Mouse (Mus musculus) gastrocnemius, adult 2 months (tissue): ENCODE data around the gene Olfr800. TPM values are rescaled to one million over a fixed set of nuclear protein-coding genes. Genes with fewer than 3 reads are reported as not detected.

Experiments used
- DNase-seq: peaks from one replicate; pipeline ENCODE4 v3.0.0; 2022
- H3K27ac ChIP-seq: fragments of 200-600 bp; 2 replicates; pipeline ENCODE4 v1.8.1; 2022; ENCODE audit warnings: mild to moderate bottlenecking
- H3K4me3 ChIP-seq: fragments of 200-600 bp; 2 replicates; pipeline ENCODE4 v1.8.1; 2022; ENCODE audit warnings: mild to moderate bottlenecking, moderate library complexity
- CTCF ChIP-seq: fragments of 200-600 bp; IDR thresholded peaks from 2 replicates; pipeline ENCODE4 v1.8.1; 2022; ENCODE audit warnings: antibody characterized with exemption, mild to moderate bottlenecking, moderate library complexity
- intact Hi-C: fragments of 180-260 bp; cut with DNase I; formaldehyde crosslinking; loops from one replicate; pipeline ENCODE4 v1.15.1; 2025
- long read RNA-seq, 2 experiments: library from polyadenylated mRNA; stranded (forward); transcript quantifications; one replicate each; pipeline ENCODE4 v2.0.0; 2021
- total RNA-seq, 2 experiments: library from RNA; stranded (reverse); gene quantifications; 2 replicates each; pipeline ENCODE4 v1.2.3; 2021

The Olfr800 gene
- not detected for total RNA-seq
- long read RNA-seq, experiment 1: 0 reads
- long read RNA-seq, experiment 2: 0 reads

DNA sequence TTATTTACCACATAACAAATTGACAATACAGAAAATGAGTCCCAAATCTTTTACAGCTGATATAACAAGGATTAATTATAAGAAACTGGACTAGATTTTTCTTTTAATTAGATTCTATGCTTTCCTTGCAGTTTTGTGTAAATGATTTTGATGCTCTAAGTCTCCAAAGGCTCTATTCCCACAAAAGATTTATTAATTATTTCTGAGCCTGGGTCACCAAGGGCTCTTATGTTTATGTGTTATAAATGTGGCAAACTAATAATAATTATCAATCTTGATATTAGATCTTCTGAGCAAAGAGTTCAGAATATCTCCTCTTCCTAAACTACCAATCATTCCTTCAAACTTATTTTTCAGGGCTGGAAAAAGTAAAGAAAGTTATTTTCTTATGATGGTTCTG, at the start of gene Olfr800:
Olfr800 (plus strand) TSS at position 301 of the 400 bp plus-strand sequence.
- intact Hi-C loops: no loop called here
- no peak for TF ChIP-seq CTCF
- DNase-seq: no peak
- H3K4me3 ChIP-seq: no peak within 1 kb of the TSS
- no peak within 1 kb of the TSS for H3K27ac ChIP-seq

DNA sequence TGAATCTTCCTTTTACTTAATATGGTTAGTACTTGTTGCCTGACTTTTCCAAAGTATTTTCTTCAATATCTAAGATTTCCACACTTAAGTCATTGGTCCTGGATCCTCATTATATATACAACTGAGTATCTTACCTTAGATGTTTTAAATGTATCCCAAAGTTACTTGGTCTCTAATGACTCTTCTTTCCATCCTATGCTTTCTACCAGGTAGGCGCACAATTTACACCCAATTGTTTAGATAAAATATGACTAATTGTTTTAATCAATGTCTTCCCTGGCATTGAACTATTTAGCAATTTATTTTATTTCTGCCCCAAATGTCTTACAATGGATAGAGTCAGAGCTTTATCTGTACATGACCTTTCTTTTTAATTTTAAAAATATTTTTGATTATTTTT, 45.0 kb upstream of the Olfr800 start, which contains the start of gene Olfr796:
Olfr796 (minus strand) TSS at position 101 of the 400 bp plus-strand sequence.
- intact Hi-C loops: no loop called here
- no peak within 1 kb of the TSS for H3K27ac ChIP-seq
- no peak for DNase-seq
- no peak for TF ChIP-seq CTCF
- H3K4me3 ChIP-seq: no peak within 1 kb of the TSS

DNA sequence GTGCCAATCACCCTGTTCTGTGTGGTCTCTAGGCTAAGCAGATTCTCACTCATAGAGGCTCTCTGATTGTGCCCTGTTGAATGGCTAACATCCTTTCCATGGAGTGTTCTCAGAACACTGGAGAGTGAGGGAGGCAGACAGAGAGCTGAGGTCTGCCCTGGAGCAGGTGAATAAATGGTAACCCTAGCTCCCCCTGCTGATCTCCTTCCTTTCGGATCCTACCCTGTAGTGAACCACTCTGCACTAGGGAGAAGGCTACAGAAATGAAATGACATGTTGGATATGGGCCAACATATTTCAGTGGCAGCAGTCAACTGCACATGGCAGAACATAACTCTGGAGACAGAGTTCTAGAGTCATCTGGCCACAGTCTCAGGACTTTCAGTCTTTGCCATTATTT, 35.8 kb upstream of the Olfr800 start:
- DNase-seq: no peak
- TF ChIP-seq CTCF: no peak
- intact Hi-C loops: no loop called here
- Histone ChIP-seq H3K27ac (no peak overlapping the region), H3K4me3 (no peak overlapping the region)

DNA sequence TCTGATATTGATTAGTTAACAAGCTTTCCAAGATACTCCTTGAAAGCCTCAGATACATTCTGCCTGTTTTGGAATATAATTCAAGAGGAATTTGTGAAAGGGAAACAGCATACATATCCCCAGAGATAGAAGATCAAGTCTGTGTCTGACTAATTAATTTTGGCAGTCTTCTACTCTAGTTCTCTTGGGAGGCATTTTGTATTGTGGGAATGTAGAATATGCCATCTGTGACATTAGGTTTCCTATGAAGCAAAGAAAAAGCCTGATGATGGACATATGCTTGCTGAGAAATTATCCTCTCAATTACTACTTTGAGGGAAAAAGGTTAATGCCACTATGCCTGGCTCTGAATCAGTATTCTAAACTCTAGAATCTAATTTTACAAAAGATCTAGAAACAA, 34.2 kb upstream of the Olfr800 start:
- intact Hi-C loops: no loop called here
- Histone ChIP-seq H3K27ac (no peak overlapping the region), H3K4me3 (no peak overlapping the region)
- no peak for DNase-seq
- TF ChIP-seq CTCF: no peak

- no peak within 1 kb of the TSS for H3K4me3 ChIP-seq
- TF ChIP-seq CTCF: no peak
- intact Hi-C loops: no loop called here
- no peak within 1 kb of the TSS for H3K27ac ChIP-seq
- DNase-seq: no peak
Measured at GRCm38 (mm10) chr10:129627834-129628233, 29.7 kb upstream of the Olfr800 start, which contains the start of gene Olfr798. TSS of gene Olfr798 (minus strand) at chr10:129627934.

GRCm38 (mm10) chr10:129637184-129637583, 20.3 kb upstream of the Olfr800 start, which contains the start of gene Olfr799:
TSS of gene Olfr799 (plus strand) at chr10:129637484.
- H3K27ac ChIP-seq: no peak within 1 kb of the TSS
- no peak for DNase-seq
- intact Hi-C loops: no loop called here
- TF ChIP-seq CTCF: no peak
- H3K4me3 ChIP-seq: no peak within 1 kb of the TSS

- H3K27ac ChIP-seq: no peak overlapping the region
- no peak overlapping the region for H3K4me3 ChIP-seq
- TF ChIP-seq CTCF: no peak
- no peak for DNase-seq
- intact Hi-C loops: no loop called here
Measured at GRCm38 (mm10) chr10:129651763-129652162, 5.7 kb upstream of the Olfr800 start.

DNA sequence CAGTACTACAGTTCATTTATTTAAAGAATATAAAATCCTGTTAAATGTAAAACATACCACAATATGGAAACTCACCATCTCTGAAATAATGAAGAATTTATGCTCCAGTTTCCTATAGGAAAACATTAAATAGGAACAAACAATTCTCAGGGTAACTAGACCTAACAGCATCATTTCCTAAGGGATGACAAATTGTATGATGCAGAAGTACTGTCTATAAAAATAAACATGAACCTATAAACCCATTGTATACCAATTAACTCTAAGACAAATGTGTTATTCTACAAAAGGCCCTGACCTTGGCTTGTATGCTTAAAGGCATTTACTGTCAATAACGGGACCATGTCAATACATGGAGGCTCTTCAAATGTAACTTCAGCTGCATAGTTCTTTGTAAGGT, 16.3 kb downstream of the Olfr800 start, which contains the start of gene Olfr801:
Olfr801 (minus strand) TSS at position 101 of the 400 bp plus-strand sequence.
- no peak within 1 kb of the TSS for H3K27ac ChIP-seq
- no peak for DNase-seq
- H3K4me3 ChIP-seq: no peak within 1 kb of the TSS
- intact Hi-C loops: no loop called here
- no peak for TF ChIP-seq CTCF

- intact Hi-C loops: no loop called here
- DNase-seq: no peak
- no peak for TF ChIP-seq CTCF
- Histone ChIP-seq H3K27ac (no peak within 1 kb of the TSS), H3K4me3 (no peak within 1 kb of the TSS)
Measured at GRCm38 (mm10) chr10:129688069-129688468, 30.6 kb downstream of the Olfr800 start, which contains the start of gene Olfr802. TSS of gene Olfr802 (minus strand) at chr10:129688169.

- TF ChIP-seq CTCF: no peak
- intact Hi-C loops: no loop called here
- no peak within 1 kb of the TSS for H3K4me3 ChIP-seq
- no peak for DNase-seq
- H3K27ac ChIP-seq: no peak within 1 kb of the TSS
Measured at GRCm38 (mm10) chr10:129694186-129694585, 36.7 kb downstream of the Olfr800 start, which contains the start of gene Olfr803. TSS of gene Olfr803 (minus strand) at chr10:129694286.

DNA sequence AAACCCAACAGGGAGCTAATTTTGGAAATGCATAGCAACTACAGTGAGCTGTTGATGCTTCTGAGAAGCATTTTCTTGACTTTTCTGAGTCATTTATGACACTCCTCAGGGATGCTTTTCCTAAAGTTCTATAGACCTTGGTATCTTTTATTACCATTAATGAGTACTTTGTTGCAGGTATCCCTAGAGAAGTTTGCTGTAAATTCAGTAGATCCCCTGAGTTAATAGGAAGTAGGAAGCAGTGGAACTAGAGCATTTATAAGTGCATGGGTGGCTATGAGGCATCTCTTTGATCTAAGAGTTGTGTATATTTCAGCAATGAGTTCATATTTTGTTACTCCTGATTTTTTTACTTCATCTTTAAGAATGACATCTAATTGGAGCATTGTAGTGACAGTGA, 45.4 kb downstream of the Olfr800 start, which contains the start of gene Olfr804:
Olfr804 (plus strand) TSS at position 301 of the 400 bp plus-strand sequence.
- Histone ChIP-seq H3K4me3 (no peak within 1 kb of the TSS), H3K27ac (no peak within 1 kb of the TSS)
- DNase-seq: no peak
- intact Hi-C loops: no loop called here
- TF ChIP-seq CTCF: no peak

Other genes with a start within 250 kb of the Olfr800 start
- not detected for gene Olfr786, start 230.4 kb upstream of the Olfr800 start, total RNA-seq
- gene Olfr787, start 195.8 kb upstream of the Olfr800 start, total RNA-seq: not detected
- not detected for gene Olfr788, start 186.7 kb upstream of the Olfr800 start, total RNA-seq
- not detected for gene Olfr789, start 172.9 kb upstream of the Olfr800 start, total RNA-seq
- gene Olfr790, start 159.2 kb upstream of the Olfr800 start, total RNA-seq: not detected
- gene Olfr791, start 135.9 kb upstream of the Olfr800 start, total RNA-seq: not detected
- gene Olfr792, start 118.5 kb upstream of the Olfr800 start, total RNA-seq: not detected
- not detected for gene Olfr794, start 90.0 kb upstream of the Olfr800 start, total RNA-seq
- not detected for gene Olfr796, start 45.1 kb upstream of the Olfr800 start, total RNA-seq
- not detected for gene Olfr798, start 29.8 kb upstream of the Olfr800 start, total RNA-seq
- gene Olfr799, start 20.2 kb upstream of the Olfr800 start, total RNA-seq: not detected
- gene Olfr801, start 16.2 kb downstream of the Olfr800 start, total RNA-seq: not detected
- gene Olfr802, start 30.5 kb downstream of the Olfr800 start, total RNA-seq: not detected
- gene Olfr803, start 36.6 kb downstream of the Olfr800 start, total RNA-seq: not detected
- not detected for gene Olfr804, start 45.5 kb downstream of the Olfr800 start, total RNA-seq
- not detected for gene Olfr805, start 71.7 kb downstream of the Olfr800 start, total RNA-seq
- gene Olfr806, start 84.2 kb downstream of the Olfr800 start, total RNA-seq: not detected
- not detected for gene Olfr807, start 100.1 kb downstream of the Olfr800 start, total RNA-seq
- gene Olfr808, start 107.8 kb downstream of the Olfr800 start, total RNA-seq: not detected
- not detected for gene Olfr809, start 116.9 kb downstream of the Olfr800 start, total RNA-seq
- not detected for gene Olfr810, start 137.2 kb downstream of the Olfr800 start, total RNA-seq
- gene Olfr811, start 146.7 kb downstream of the Olfr800 start, total RNA-seq: not detected
- gene Olfr812, start 188.4 kb downstream of the Olfr800 start, total RNA-seq: not detected
- gene Olfr813, start 197.7 kb downstream of the Olfr800 start, total RNA-seq: not detected
- not detected for gene Olfr814, start 222.2 kb downstream of the Olfr800 start, total RNA-seq
- not detected for gene Olfr815, start 248.2 kb downstream of the Olfr800 start, total RNA-seq